Mouse (Mus musculus) heart, adult 2 months (tissue): ENCODE measurements around the gene Pparg. TPM values are rescaled to one million over a fixed set of nuclear protein-coding genes. Genes with fewer than 3 reads are reported as not detected.

Experiments used
- DNase-seq, 2 experiments: peaks; one replicate each; pipeline ENCODE4 v3.0.0; 2021
- H3K27ac ChIP-seq: fragments of 200-600 bp; 2 replicates; pipeline ENCODE4 v1.8.1; 2022
- H3K27me3 ChIP-seq: fragments of 200-500 bp; 2 replicates; pipeline ENCODE4 v1.6.1; 2012; ENCODE audit warnings: mild to moderate bottlenecking, low read length, inconsistent platforms, mixed read lengths; ENCODE audit not compliant: control insufficient read depth, insufficient read depth
- H3K36me3 ChIP-seq: fragments of 200-500 bp; 2 replicates; pipeline ENCODE4 v1.6.1; 2012; ENCODE audit warnings: low read length, inconsistent platforms; ENCODE audit not compliant: control insufficient read depth, insufficient read depth
- H3K4me1 ChIP-seq: fragments of 200-500 bp; 2 replicates; pipeline ENCODE4 v1.6.1; 2011; ENCODE audit warnings: low read length; ENCODE audit not compliant: control insufficient read depth, insufficient read depth
- H3K4me3 ChIP-seq: fragments of 200-600 bp; 2 replicates; pipeline ENCODE4 v1.8.1; 2022
- H3K79me2 ChIP-seq: fragments of 200-500 bp; replicated peaks from 2 replicates; pipeline ENCODE4 v1.6.1; 2012; ENCODE audit warnings: mild to moderate bottlenecking, inconsistent platforms, low read length, moderate library complexity, mixed read lengths; ENCODE audit not compliant: control insufficient read depth, insufficient read depth
- H3K9ac ChIP-seq: fragments of 200-500 bp; 2 replicates; pipeline ENCODE4 v1.6.1; 2012; ENCODE audit warnings: low read depth, mild to moderate bottlenecking, control low read depth, inconsistent platforms, low read length, mixed read lengths
- CTCF ChIP-seq: fragments of 200-600 bp; IDR thresholded peaks from 2 replicates; pipeline ENCODE4 v1.8.1; 2022; ENCODE audit warnings: antibody characterized with exemption, mild to moderate bottlenecking, moderate library complexity
- EP300 ChIP-seq: fragments of 200-500 bp; IDR thresholded peaks from 2 replicates; pipeline ENCODE4 v1.6.1; 2011; ENCODE audit warnings: low read depth, low read length, control low read depth; ENCODE audit not compliant: insufficient read depth
- POLR2A ChIP-seq: fragments of 200-500 bp; IDR thresholded peaks from 2 replicates; pipeline ENCODE4 v1.6.1; 2011; ENCODE audit warnings: mild to moderate bottlenecking, low read depth, low read length, control low read depth; ENCODE audit not compliant: insufficient read depth
- WGBS: fragments of 180-500 bp; shearing (Covaris S2); methylation state at CpG from one replicate; pipeline ENCODE4 v1.1.7; 2018; 5-methylcytosine and 5-hydroxymethylcytosine counted together
- intact Hi-C: fragments of 180-260 bp; cut with DNase I; formaldehyde crosslinking; loops from one replicate; pipeline ENCODE4 v1.15.1; 2025
- long read RNA-seq: library from polyadenylated mRNA; stranded (forward); transcript quantifications from one replicate; pipeline ENCODE4 v2.0.0, GENCODE M21; 2021
- polyA plus RNA-seq: library from polyadenylated mRNA; depleted of rRNA; stranded (reverse); fragments of >200 nt; gene quantifications from 2 replicates; pipeline ENCODE4 v1.2.3, GENCODE M21; 2012; rRNA removed
- total RNA-seq, 2 experiments: library from RNA; stranded (reverse); gene quantifications; 2 replicates each; pipeline ENCODE4 v1.2.3; 2021

Pparg gene
- 10 to 100 TPM; 11.6 to 11.7 TPM for total RNA-seq
- polyA plus RNA-seq, result 12.4 and 15.7 TPM in 2 replicates
- long read RNA-seq, transcript Pparg-202 (8 exons, 2,125 nt), result major isoform, 12 of 24 reads
- long read RNA-seq, transcript Pparg-204 (8 exons, 1,826 nt), result minor isoform, 6 of 24 reads
- long read RNA-seq, partial matches to known transcripts, result 1 of 24 reads
- long read RNA-seq, other reads (novel, unspliced or antisense), result 5 of 24 reads

DNA sequence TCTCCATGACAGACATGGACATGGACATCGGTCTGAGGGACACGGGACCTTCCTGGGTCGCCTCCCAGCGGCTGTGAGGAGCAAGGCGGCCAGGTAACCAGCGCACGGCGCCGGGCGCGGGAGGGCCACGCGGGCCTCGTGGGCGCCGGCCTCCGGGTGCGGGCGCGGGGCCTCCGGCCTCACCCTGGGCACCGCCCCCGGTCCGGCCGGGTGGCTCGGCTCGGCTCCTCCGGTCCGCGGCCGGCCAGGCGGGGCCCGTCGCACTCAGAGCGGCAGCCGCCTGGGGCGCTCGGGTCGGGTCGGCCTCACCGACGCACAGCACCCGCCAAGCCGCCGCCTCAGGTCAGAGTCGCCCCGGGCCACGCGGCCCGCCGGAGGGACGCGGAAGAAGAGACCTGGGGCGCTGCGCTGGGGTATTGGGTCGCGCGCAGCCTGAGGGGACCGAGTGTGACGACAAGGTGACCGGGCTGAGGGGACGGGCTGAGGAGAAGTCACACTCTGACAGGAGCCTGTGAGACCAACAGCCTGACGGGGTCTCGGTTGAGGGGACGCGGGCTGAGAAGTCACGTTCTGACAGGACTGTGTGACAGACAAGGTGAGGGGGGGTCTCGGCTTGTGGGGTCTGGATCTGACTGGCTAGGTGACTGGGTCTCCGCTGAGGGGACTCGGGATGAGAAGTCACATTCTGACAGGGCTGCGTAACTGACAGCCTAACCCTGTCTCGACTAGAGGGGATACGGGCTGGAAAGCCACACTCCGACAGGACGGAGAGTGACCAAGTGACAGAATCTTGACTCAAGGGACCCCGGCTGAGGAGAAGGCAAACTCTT lies at the start of gene Pparg:
Gene Pparg (plus strand): TSS at position 176 of the 830 bp plus-strand sequence.
- WGBS, result under 1% methylated on average over 75 of the region's 76 CpGs
- H3K9ac ChIP-seq, result peak within 1 kb of the TSS; percentile 85
- H3K27ac ChIP-seq, result peak within 1 kb of the TSS; percentile 87
- DNase-seq, result peak; percentile 80 to 83
- no peaks in the 10 kb centered on the region for H3K79me2 ChIP-seq
- TF ChIP-seq POLR2A (0 out of 2 replicates have a peak, but pooled peaks have one; percentile 56), EP300 (no peak), CTCF (peak; percentile 50)
- H3K4me3 ChIP-seq, result peak within 1 kb of the TSS; percentile 54
- H3K36me3 ChIP-seq, result no peaks in the 10 kb centered on the region
- no peaks in the 10 kb centered on the region; the same call in 1 of the 2 replicates for H3K4me1 ChIP-seq
- intact Hi-C loops, result loop anchor here (2.0 to 5.0 kb wide), 4 partner anchors 71 to 178 kb away; partner anchors contain the start of gene Gm17482
- no peaks in the 10 kb centered on the region for H3K27me3 ChIP-seq

DNA sequence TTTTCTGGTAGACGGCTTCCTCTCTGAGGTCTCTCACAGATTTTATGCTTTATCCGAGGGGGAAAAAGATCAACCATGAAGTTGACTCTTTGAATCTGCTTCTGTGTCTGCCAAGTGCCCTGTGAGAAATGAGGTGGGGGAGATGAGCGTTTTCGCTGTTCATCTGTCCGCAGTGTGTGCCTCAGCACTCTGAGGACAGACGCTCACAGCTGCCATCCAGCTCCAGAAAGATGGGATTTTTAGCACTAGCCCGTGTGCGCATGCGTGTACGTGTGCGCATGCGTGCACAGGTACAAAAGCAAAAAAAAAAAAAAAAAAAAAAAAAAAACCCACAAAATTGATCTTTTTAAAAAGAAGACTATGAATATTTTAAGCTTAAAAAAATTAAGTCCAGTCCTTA lies 48.0 kb upstream of the Pparg start:
- Histone ChIP-seq H3K27me3 (no peaks in the 10 kb centered on the region), H3K36me3 (no peaks in the 10 kb centered on the region), H3K79me2 (no peaks in the 10 kb centered on the region), H3K27ac (no peak overlapping the region), H3K4me3 (no peak overlapping the region), H3K9ac (no peak overlapping the region), H3K4me1 (peaks cover 1% of the 10 kb centered on the region)
- WGBS, result 77% methylated on average over 12 of the region's 12 CpGs
- no peak for TF ChIP-seq CTCF
- intact Hi-C loops, result no loop called here
- DNase-seq, result no peak

DNA sequence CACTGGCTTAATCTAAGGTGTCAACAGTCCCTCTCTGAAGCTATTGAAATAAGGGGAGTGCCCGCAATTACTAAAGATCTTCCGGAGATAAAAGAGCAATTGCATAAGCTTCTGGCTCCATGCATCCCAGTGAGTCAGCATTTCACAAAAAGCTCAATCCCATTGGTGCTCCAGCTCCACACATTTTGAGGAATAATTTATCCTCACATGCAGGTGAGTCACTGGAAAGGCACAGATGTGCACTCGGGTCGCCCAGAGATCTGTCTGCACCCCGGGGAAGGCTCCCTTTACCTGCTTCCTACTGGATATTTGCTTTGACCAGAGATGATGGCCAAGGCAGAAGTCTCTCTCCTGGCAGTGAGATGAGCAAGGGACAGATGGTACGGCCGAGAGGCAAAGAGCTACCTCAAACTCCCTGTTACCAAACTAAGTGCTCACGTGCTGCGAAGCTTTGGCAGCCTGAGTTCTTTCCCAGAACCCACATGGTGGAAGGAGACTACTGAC lies 47.5 kb upstream of the Pparg start:
- Histone ChIP-seq H3K27me3 (no peaks in the 10 kb centered on the region), H3K9ac (no peak overlapping the region), H3K79me2 (no peaks in the 10 kb centered on the region), H3K4me3 (no peak overlapping the region), H3K36me3 (no peaks in the 10 kb centered on the region), H3K27ac (no peak overlapping the region), H3K4me1 (peaks cover 1% of the 10 kb centered on the region)
- no peak for DNase-seq
- intact Hi-C loops, result no loop called here
- WGBS, result 67% methylated on average over 9 of the region's 9 CpGs
- TF ChIP-seq EP300 (no peak), CTCF (no peak), POLR2A (no peak)

DNA sequence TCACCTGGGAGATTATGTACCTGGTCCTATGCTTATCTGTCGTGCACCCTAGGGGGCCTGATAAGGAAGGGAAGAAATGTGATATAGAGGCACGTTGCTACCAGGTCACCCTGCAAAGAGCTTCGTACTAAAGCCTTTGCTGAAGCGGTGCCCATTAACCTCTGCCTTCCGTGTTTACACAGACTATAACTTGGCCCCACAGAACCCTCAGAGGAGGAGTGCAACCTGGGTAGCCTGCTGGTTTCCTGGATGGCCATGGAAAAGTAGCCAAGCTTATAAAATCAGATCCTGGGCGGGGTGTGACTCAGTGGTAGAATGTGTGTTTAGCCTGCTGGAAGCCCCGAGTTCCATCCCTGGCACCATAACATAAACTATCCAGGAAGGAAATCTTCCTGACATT lies 46.8 kb upstream of the Pparg start:
- no peaks in the 10 kb centered on the region for H3K36me3 ChIP-seq
- intact Hi-C loops, result no loop called here
- H3K79me2 ChIP-seq, result no peaks in the 10 kb centered on the region
- H3K9ac ChIP-seq, result no peak overlapping the region
- H3K27me3 ChIP-seq, result no peaks in the 10 kb centered on the region
- no peak overlapping the region for H3K27ac ChIP-seq
- H3K4me1 ChIP-seq, result peaks cover 4% of the 10 kb centered on the region
- 64% methylated on average over 7 of the region's 7 CpGs for WGBS
- no peak for DNase-seq
- no peak overlapping the region for H3K4me3 ChIP-seq
- TF ChIP-seq POLR2A (no peak), EP300 (no peak), CTCF (no peak)

DNA sequence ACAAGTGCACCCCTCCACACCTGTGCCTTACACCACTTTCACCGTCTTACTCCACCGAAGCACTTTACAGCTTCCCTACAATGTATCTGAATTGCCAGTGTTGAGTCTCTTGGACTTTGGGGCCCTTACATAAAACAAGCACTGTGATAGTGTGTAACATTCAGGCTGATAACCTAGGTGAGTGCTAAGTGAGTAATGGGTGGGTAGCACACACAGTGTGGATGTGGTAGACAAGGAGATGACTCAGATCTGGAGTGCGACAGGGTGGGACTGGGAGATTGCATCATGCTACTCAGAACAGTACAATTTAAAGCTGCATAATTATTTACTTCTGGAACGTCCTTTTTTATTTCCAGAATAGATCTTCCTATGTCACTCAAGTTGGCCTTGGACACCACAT lies 45.0 kb upstream of the Pparg start:
- no peaks in the 10 kb centered on the region for H3K79me2 ChIP-seq
- no peak overlapping the region for H3K4me3 ChIP-seq
- TF ChIP-seq POLR2A, result no peak
- no peak for TF ChIP-seq CTCF
- TF ChIP-seq EP300, result no peak
- H3K27ac ChIP-seq, result no peak overlapping the region
- peaks cover 4% of the 10 kb centered on the region for H3K4me1 ChIP-seq
- no peak for DNase-seq
- WGBS, result 68% methylated on average over 4 of the region's 4 CpGs
- no peak overlapping the region for H3K9ac ChIP-seq
- intact Hi-C loops, result loop anchor here (5.0 kb wide), 1 partner anchor 38 kb away; no protein-coding TSS in a partner anchor
- no peaks in the 10 kb centered on the region for H3K36me3 ChIP-seq
- H3K27me3 ChIP-seq, result no peaks in the 10 kb centered on the region

DNA sequence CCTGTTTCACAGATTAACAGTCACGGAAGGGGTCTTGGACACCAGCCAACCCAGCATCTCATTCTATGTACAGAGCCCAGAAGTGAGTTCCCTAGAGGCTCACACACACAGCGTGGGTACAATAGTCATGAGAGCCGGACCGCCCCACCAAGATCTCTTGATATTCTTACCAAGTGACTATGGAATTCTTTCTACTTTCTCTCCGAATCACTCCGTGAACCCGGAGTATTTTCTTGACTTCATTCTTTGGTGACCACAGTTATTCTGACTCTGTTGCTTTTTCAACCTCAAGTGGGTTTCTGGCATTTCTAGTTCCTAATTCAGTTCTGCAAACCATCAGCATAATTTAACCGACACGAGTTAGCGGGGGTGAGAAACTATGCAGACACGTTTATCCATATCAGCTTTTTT lies 43.9 kb upstream of the Pparg start:
- DNase-seq, result peak; percentile 46 to 47
- no peak overlapping the region for H3K4me3 ChIP-seq
- intact Hi-C loops, result loop anchor here (5.0 kb wide), 1 partner anchor 40 kb away; no protein-coding TSS in a partner anchor
- no peak overlapping the region for H3K9ac ChIP-seq
- no peak overlapping the region for H3K27ac ChIP-seq
- TF ChIP-seq EP300 (no peak), CTCF (no peak), POLR2A (no peak)
- no peaks in the 10 kb centered on the region for H3K36me3 ChIP-seq
- H3K79me2 ChIP-seq, result no peaks in the 10 kb centered on the region
- H3K4me1 ChIP-seq, result peaks cover 4% of the 10 kb centered on the region
- WGBS, result 42% methylated on average over 11 of the region's 11 CpGs
- no peaks in the 10 kb centered on the region for H3K27me3 ChIP-seq
